Comparison of ENCODE assay signal across 7 mouse cellular contexts in genomic region chr5:74703741-74704459, GRCm38 (mm10). TPM values are rescaled to one million over a fixed set of nuclear protein-coding genes. Genes with fewer than 3 reads are reported as not detected.
A peak's percentile ranks its signal among the peaks of the same experiment; 100 is the strongest.
DNase-seq lines count a peak whose midpoint lies in the region; ATAC-seq and TF ChIP-seq lines count a peak whose summit lies in the region.

No protein-coding gene starts in this region.

- H3K4me3 ChIP-seq in embryonic facial prominence, embryonic 13.5 days, result peak overlapping the region; percentile 41
- peak overlapping the region; percentile 41 for H3K4me3 ChIP-seq in hindbrain, embryonic 13.5 days
- H3K4me3 ChIP-seq in limb, embryonic 15.5 days, result peak overlapping the region; percentile 40
- H3K4me3 ChIP-seq in small intestine, adult 2 months (ENCODE audit: low read depth, low read length), result peak overlapping the region; percentile 55

- H3K4me1 ChIP-seq in embryonic facial prominence, embryonic 13.5 days, result peaks cover 51% of the 10 kb centered on the region
- peaks cover 21% of the 10 kb centered on the region for H3K4me1 ChIP-seq in hindbrain, embryonic 13.5 days (replicated peaks)
- H3K4me1 ChIP-seq in limb, embryonic 15.5 days, result peaks cover 16% of the 10 kb centered on the region
- H3K4me1 ChIP-seq in small intestine, adult 2 months (ENCODE audit: control insufficient read depth, insufficient read depth, insufficient read length, low read length), result peaks cover 6% of the 10 kb centered on the region; the same call in 1 of the 2 replicates

- no peaks in the 10 kb centered on the region for H3K27me3 ChIP-seq in embryonic facial prominence, embryonic 13.5 days
- H3K27me3 ChIP-seq in hindbrain, embryonic 13.5 days, result peaks cover 8% of the 10 kb centered on the region; the same call in 1 of the 2 replicates
- H3K27me3 ChIP-seq in limb, embryonic 15.5 days, result no peaks in the 10 kb centered on the region
- no peaks in the 10 kb centered on the region for H3K27me3 ChIP-seq in small intestine, adult 2 months (ENCODE audit: control insufficient read depth, insufficient read depth, low read length)

- peak overlapping the region; percentile 79 for H3K27ac ChIP-seq in embryonic facial prominence, embryonic 13.5 days
- H3K27ac ChIP-seq in hindbrain, embryonic 13.5 days, result no peak overlapping the region
- peak overlapping the region; percentile 44; the same call in 1 of the 2 replicates for H3K27ac ChIP-seq in limb, embryonic 15.5 days
- H3K27ac ChIP-seq in small intestine, adult 2 months (ENCODE audit: insufficient read depth, low read depth, low read length), result peak overlapping the region; percentile 83

- WGBS in embryonic facial prominence, embryonic 13.5 days, result 8% methylated on average over 17 of the region's 17 CpGs
- 16% methylated on average over 17 of the region's 17 CpGs for WGBS in hindbrain, embryonic 13.5 days
- 9% methylated on average over 17 of the region's 17 CpGs for WGBS in limb, embryonic 15.5 days
- 16% methylated on average over 17 of the region's 17 CpGs for WGBS in small intestine, adult 2 months

- peak overlapping the region; percentile 58 for H3K4me2 ChIP-seq in embryonic facial prominence, embryonic 13.5 days
- H3K4me2 ChIP-seq in hindbrain, embryonic 13.5 days, result peak overlapping the region; percentile 55
- peak overlapping the region; percentile 52 for H3K4me2 ChIP-seq in limb, embryonic 15.5 days

- H3K9me3 ChIP-seq in embryonic facial prominence, embryonic 13.5 days, result no peaks in the 10 kb centered on the region
- H3K9me3 ChIP-seq in hindbrain, embryonic 13.5 days, result no peaks in the 10 kb centered on the region
- H3K9me3 ChIP-seq in limb, embryonic 15.5 days, result no peaks in the 10 kb centered on the region

- no peak for TF ChIP-seq POLR2A in small intestine, adult 2 months (IDR thresholded peaks at IDR 0.05; ENCODE audit: low read depth, low read length)

- DNase-seq in urinary bladder, postnatal 25 days (ENCODE audit: low spot score), result peak; percentile 21
- DNase-seq in urinary bladder, postnatal 4 days (ENCODE audit: low spot score in 2 of 2), result no peak
- no peak for DNase-seq in adipocyte (ENCODE audit: low spot score)

- no peaks in the 10 kb centered on the region for H3K36me3 ChIP-seq in embryonic facial prominence, embryonic 13.5 days
- no peaks in the 10 kb centered on the region for H3K36me3 ChIP-seq in hindbrain, embryonic 13.5 days
- H3K36me3 ChIP-seq in limb, embryonic 15.5 days, result no peaks in the 10 kb centered on the region
- 0 out of 2 replicates have a peak, but pooled peaks cover 2% of the 10 kb centered on the region for H3K36me3 ChIP-seq in small intestine, adult 2 months (ENCODE audit: control insufficient read depth, insufficient read depth, low read length)

- peak overlapping the region; percentile 58 for H3K9ac ChIP-seq in embryonic facial prominence, embryonic 13.5 days
- H3K9ac ChIP-seq in hindbrain, embryonic 13.5 days, result peak overlapping the region; percentile 4; the same call in 1 of the 2 replicates
- no peak overlapping the region for H3K9ac ChIP-seq in limb, embryonic 15.5 days

- TF ChIP-seq CTCF in small intestine, adult 2 months (IDR thresholded peaks at IDR 0.05; ENCODE audit: extremely low read depth, insufficient read length, insufficient replicate concordance, low read depth, low read length), result no peak

- ATAC-seq in embryonic facial prominence, embryonic 13.5 days (ENCODE audit: insufficient number of reproducible peaks, insufficient read depth, low FRiP score, low TSS enrichment, low read depth), result peak; percentile 77; the same call in 1 of the 2 replicates
- ATAC-seq in hindbrain, embryonic 13.5 days (ENCODE audit: low FRiP score), result peak; percentile 87
- peak; percentile 64; the same call in 1 of the 2 replicates for ATAC-seq in limb, embryonic 15.5 days (ENCODE audit: insufficient number of reproducible peaks, low FRiP score, low TSS enrichment, low read depth)

RNA-seq across cellular contexts. Expression of gene Lnx1, which starts 1.2 kb away (rescaled TPM):
- 2.0 and 3.6 TPM in 2 replicates for polyA plus RNA-seq in embryonic facial prominence, embryonic 13.5 days (2015; fragmentation: Nextera tagmentation; extraction: Ambion mirVana)
- polyA plus RNA-seq in hindbrain, embryonic 13.5 days (2015; fragmentation: Nextera tagmentation; extraction: Ambion mirVana), result 3.0 and 3.3 TPM in 2 replicates
- polyA plus RNA-seq in limb, embryonic 15.5 days (2015; fragmentation: Nextera tagmentation; extraction: Ambion mirVana), result 1.2 and 1.3 TPM in 2 replicates
- polyA plus RNA-seq in small intestine, adult 2 months (2012; rRNA removed), result 6.5 and 21.1 TPM in 2 replicates
